Mouse (Mus musculus): Measurements from ENCODE around the gene Smim24. TPM values are rescaled to one million over a fixed set of nuclear protein-coding genes. Genes with fewer than 3 reads are reported as not detected.
A peak's percentile ranks its signal among the peaks of the same experiment; 100 is the strongest.

Gene Smim24
- polyA plus RNA-seq, 1 experiment from 2014 or later = 125 TPM

DNA sequence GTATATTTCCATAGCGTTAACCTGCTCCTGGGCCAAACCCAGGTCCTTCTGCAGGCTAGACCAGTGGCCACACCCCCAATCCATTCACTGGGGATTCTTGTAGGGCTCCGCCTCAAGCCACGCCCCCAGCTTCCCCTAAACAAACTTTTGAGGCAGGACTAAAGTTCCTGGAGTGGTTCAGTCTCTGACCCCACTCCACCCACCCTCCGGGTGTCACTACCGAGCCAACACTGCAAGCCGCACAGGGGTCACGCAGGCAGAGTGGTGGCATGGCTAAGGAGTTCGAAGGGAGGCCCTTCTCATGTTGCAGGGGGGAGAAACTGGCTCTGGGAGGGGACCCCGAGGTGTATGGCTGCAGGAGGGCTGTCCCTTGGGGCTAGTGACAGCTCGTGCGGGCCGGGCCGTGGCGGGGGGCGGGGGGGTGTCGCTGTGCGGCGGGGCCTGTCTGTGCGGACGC is 36.8 kb downstream of the Smim24 start:
- Histone ChIP-seq H3K27me3 (replicated peaks; ENCODE audit: control insufficient read depth, insufficient read depth, low read length) (peaks cover 3% of the 10 kb centered on the region; the same call in 1 of the 2 replicates), H3K9me3 (ENCODE audit: control insufficient read depth, low read length) (no peaks in the 10 kb centered on the region), H3K36me3 (ENCODE audit: control insufficient read depth, insufficient read depth, low read length) (no peaks in the 10 kb centered on the region), H3K4me1 (replicated peaks; ENCODE audit: control insufficient read depth, insufficient read depth, low read length) (peaks cover 16% of the 10 kb centered on the region), H3K4me3 (ENCODE audit: low read depth, low read length) (peak overlapping the region; percentile 69), H3K27ac (ENCODE audit: low read depth) (peak overlapping the region; percentile 82), H3K9ac (ENCODE audit: low read length) (peak overlapping the region; percentile 79), H3K4me2 (ENCODE audit: low read length) (peak overlapping the region; percentile 88)
- WGBS = under 1% methylated on average over 20 of the region's 20 CpGs
- DNase-seq (ENCODE audit: low spot score) (peak; percentile 89), ATAC-seq (replicated peaks; ENCODE audit: low FRiP score, low TSS enrichment, low read depth) (peak; percentile 28)

DNA sequence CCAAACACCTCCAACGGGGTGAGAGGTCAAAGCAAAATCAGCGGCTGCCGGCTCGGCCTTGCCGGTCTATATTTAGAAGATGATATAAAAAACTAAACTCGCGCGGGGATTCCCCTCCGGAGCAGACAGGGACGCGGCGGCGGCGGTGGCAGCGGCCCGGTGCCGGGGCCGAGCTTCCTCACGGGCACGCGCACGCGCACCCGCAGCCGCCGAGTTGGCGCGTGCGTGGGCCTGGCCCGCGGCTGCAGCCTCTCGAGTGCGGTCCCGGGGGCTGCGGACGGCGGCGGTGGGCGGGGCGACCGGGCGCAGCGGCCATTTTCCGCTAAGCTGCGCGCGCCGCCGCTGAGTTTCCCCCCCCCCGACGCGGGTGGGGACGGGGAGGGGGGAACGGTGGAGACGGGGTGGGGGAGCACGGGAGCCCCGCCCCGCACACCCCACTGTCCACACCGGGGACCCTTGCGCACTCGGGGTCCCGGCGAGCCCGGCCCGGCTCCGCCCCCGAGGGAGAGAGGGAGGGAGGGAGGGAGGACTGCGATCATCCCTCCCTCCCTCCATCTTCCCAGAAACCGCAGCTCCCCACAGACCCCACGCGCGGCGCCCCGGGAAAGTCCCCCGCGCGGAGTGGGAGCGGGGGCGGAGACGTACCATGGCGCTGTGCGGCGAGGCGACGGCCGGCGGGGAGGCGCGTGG is 37.4 kb downstream of the Smim24 start:
- peaks cover 9% of the 10 kb centered on the region for H3K4me1 ChIP-seq (replicated peaks; ENCODE audit: control insufficient read depth, insufficient read depth, low read length)
- H3K4me3 ChIP-seq (ENCODE audit: low read depth, low read length) = peak overlapping the region; percentile 69
- H3K9ac ChIP-seq (ENCODE audit: low read length) = peak overlapping the region; percentile 79
- no peaks in the 10 kb centered on the region for H3K9me3 ChIP-seq (ENCODE audit: control insufficient read depth, low read length)
- peaks cover 3% of the 10 kb centered on the region; the same call in 1 of the 2 replicates for H3K27me3 ChIP-seq (replicated peaks; ENCODE audit: control insufficient read depth, insufficient read depth, low read length)
- under 1% methylated on average over 60 of the region's 89 CpGs for WGBS
- H3K36me3 ChIP-seq (ENCODE audit: control insufficient read depth, insufficient read depth, low read length) = no peaks in the 10 kb centered on the region
- DNase-seq (ENCODE audit: low spot score) (peak; percentile 90), ATAC-seq (replicated peaks; ENCODE audit: low FRiP score, low TSS enrichment, low read depth) (peak; percentile 18; the same call in 1 of the 2 replicates)
- H3K27ac ChIP-seq (ENCODE audit: low read depth) = peak overlapping the region; percentile 82
- peak overlapping the region; percentile 88 for H3K4me2 ChIP-seq (ENCODE audit: low read length)

DNA sequence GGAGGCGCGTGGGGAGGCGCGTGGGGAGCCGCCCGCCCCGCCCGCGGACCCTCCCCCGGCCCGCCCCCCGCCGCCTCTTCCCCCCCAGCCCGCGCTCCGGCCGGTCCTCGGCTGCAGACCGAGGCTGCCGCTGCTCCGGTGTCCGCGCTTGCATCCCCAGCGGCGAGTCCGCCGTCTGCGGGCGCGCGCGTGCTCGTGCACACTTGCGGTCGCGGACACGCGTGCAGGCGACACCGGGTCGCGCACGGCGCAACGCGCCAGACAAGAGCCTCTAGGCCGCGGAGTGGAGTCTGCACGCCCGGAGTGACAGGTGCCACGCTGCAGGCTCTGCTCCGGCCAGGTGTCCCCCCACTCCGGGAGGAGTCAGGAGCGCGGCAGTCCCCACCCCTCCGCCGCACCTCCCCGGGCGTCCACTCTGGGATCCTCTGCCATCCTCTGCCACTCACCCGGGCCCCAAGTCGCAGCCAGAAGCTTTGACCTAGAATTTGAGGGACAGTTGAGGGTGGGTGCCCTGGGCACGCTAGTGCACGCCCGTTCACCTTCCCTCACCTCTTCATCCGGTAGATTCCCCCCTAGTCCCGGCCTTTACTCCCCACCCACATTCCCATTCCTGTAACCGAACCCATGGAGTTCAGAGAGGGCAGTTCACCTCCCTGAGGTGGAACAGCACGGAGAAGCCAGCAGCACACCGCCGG is 38.1 kb downstream of the Smim24 start:
- Histone ChIP-seq H3K4me3 (ENCODE audit: low read depth, low read length) (peak overlapping the region; percentile 69), H3K36me3 (ENCODE audit: control insufficient read depth, insufficient read depth, low read length) (no peaks in the 10 kb centered on the region), H3K4me2 (ENCODE audit: low read length) (peak overlapping the region; percentile 88), H3K9me3 (ENCODE audit: control insufficient read depth, low read length) (no peaks in the 10 kb centered on the region), H3K27ac (ENCODE audit: low read depth) (peak overlapping the region; percentile 82), H3K27me3 (replicated peaks; ENCODE audit: control insufficient read depth, insufficient read depth, low read length) (0 out of 2 replicates have a peak, but pooled peaks cover 3% of the 10 kb centered on the region), H3K9ac (ENCODE audit: low read length) (peak overlapping the region; percentile 79), H3K4me1 (replicated peaks; ENCODE audit: control insufficient read depth, insufficient read depth, low read length) (peaks cover 3% of the 10 kb centered on the region; the same call in 1 of the 2 replicates)
- WGBS = 2% methylated on average over 52 of the region's 70 CpGs
- ATAC-seq (replicated peaks; ENCODE audit: low FRiP score, low TSS enrichment, low read depth) (no peak; the same call in 1 of the 2 replicates), DNase-seq (ENCODE audit: low spot score) (peak; percentile 72)

DNA sequence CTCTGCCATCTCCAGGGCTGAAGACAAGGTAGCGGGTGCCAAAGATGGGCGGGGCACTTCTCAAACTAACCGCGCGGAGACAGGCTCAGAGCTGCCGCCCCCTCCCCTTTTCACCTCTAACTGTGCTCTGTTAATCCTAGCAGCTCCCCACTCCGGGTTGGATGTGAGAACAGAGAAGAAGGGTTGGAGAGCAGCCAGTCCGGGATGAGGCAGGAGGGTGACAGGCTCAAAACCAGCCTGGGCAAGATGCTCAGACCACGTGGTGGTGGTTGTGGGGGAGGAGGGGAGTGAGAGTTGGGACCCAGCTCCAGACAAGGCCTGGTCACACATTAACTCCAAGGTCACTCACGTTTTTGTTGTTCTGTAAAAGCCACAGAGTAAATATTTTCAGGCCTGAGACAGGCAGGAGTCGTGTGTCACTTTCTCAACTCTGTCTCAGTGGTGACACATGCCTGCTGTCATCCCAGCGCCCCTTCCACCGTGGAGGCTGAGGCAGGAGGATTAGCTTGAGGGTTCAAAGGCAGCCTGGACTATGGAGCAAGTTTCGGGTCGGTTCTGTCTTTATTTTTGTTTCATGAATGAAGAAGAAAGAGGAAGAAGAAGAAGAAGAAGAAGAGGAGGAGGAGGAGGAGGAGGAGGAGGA is 38.8 kb downstream of the Smim24 start:
- Histone ChIP-seq H3K4me2 (ENCODE audit: low read length) (peak overlapping the region; percentile 88), H3K9me3 (ENCODE audit: control insufficient read depth, low read length) (no peaks in the 10 kb centered on the region), H3K36me3 (ENCODE audit: control insufficient read depth, insufficient read depth, low read length) (no peaks in the 10 kb centered on the region), H3K4me3 (ENCODE audit: low read depth, low read length) (peak overlapping the region; percentile 69; the same call in 1 of the 2 replicates), H3K9ac (ENCODE audit: low read length) (no peak overlapping the region), H3K4me1 (replicated peaks; ENCODE audit: control insufficient read depth, insufficient read depth, low read length) (peaks cover 3% of the 10 kb centered on the region; the same call in 1 of the 2 replicates), H3K27me3 (replicated peaks; ENCODE audit: control insufficient read depth, insufficient read depth, low read length) (0 out of 2 replicates have a peak, but pooled peaks cover 3% of the 10 kb centered on the region), H3K27ac (ENCODE audit: low read depth) (peak overlapping the region; percentile 82; the same call in 1 of the 2 replicates)
- DNase-seq (ENCODE audit: low spot score) = peak; percentile 69
- 18% methylated on average over 15 of the region's 15 CpGs for WGBS
- ATAC-seq (replicated peaks; ENCODE audit: low FRiP score, low TSS enrichment, low read depth) = no peak

DNA sequence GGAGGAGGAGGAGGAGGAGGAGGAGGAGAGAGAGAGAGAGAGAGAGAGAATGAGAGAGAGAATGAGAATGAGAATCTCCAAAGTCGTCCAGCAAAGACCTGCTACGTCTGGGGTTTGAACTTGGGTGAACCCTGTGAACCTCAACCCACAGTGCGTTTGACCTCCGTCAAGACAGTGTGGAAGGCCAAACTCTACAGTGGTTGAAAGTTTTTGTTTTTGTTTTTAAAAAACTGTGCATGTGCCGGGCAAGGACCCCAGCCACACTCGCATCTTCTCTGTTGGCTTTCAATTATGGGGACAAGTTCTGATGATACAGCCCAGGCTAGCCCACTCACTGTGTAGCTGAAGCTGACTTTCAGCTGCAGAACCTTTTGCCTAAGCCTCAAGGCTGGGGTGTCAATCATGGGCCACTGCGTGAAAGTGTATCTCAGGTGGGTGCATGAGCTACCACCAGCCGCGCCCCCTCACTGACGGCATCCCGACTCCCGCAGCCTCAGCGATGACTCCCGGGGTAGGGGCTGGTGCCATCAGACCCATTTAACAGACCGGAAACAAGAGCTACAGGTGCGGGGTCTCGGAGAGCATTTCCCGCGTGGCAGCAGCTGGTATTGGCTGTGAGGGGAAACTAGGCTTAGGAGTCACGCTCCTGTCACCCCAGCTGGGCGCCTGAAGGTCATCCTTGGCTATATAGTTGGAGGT is 39.5 kb downstream of the Smim24 start:
- no peaks in the 10 kb centered on the region for H3K36me3 ChIP-seq (ENCODE audit: control insufficient read depth, insufficient read depth, low read length)
- peak; percentile 53 for DNase-seq (ENCODE audit: low spot score)
- H3K27me3 ChIP-seq (replicated peaks; ENCODE audit: control insufficient read depth, insufficient read depth, low read length) = 0 out of 2 replicates have a peak, but pooled peaks cover 3% of the 10 kb centered on the region
- H3K27ac ChIP-seq (ENCODE audit: low read depth) = no peak overlapping the region
- H3K4me1 ChIP-seq (replicated peaks; ENCODE audit: control insufficient read depth, insufficient read depth, low read length) = peaks cover 3% of the 10 kb centered on the region; the same call in 1 of the 2 replicates
- peak overlapping the region; percentile 13; the same call in 1 of the 2 replicates for H3K4me3 ChIP-seq (ENCODE audit: low read depth, low read length)
- 61% methylated on average over 21 of the region's 21 CpGs for WGBS
- H3K9ac ChIP-seq (ENCODE audit: low read length) = no peak overlapping the region
- H3K4me2 ChIP-seq (ENCODE audit: low read length) = peak overlapping the region; percentile 52
- peak; percentile 1; the same call in 1 of the 2 replicates for ATAC-seq (replicated peaks; ENCODE audit: low FRiP score, low TSS enrichment, low read depth)
- H3K9me3 ChIP-seq (ENCODE audit: control insufficient read depth, low read length) = no peaks in the 10 kb centered on the region

DNA sequence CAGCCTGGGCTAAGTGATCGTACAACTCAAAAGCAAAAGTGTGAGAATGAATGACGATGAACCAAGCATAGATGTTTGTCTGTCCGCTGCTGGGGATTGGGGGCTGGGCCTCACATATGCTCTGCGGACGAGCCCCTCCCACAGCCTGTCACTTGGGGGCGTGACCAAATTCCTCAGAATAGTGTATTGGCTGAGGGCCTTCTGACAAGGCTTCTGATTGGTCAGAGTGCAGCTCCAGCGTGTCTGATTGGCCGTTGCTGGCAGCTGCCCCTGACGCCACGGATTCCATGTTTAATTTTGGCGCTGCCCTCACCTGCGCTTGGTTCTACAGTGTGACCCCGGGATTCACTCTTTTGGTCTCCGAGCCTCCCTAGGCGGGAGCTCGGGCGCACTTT is 40.0 kb downstream of the Smim24 start:
- WGBS = 4% methylated on average over 17 of the region's 17 CpGs
- DNase-seq (ENCODE audit: low spot score) = peak; percentile 88
- ATAC-seq (replicated peaks; ENCODE audit: low FRiP score, low TSS enrichment, low read depth) = peak; percentile 83
- Histone ChIP-seq H3K9me3 (ENCODE audit: control insufficient read depth, low read length) (no peaks in the 10 kb centered on the region), H3K4me3 (ENCODE audit: low read depth, low read length) (peak overlapping the region; percentile 20; the same call in 1 of the 2 replicates), H3K27ac (ENCODE audit: low read depth) (no peak overlapping the region), H3K4me1 (replicated peaks; ENCODE audit: control insufficient read depth, insufficient read depth, low read length) (peaks cover 3% of the 10 kb centered on the region; the same call in 1 of the 2 replicates), H3K9ac (ENCODE audit: low read length) (no peak overlapping the region), H3K4me2 (ENCODE audit: low read length) (peak overlapping the region; percentile 52), H3K27me3 (replicated peaks; ENCODE audit: control insufficient read depth, insufficient read depth, low read length) (0 out of 2 replicates have a peak, but pooled peaks cover 5% of the 10 kb centered on the region), H3K36me3 (ENCODE audit: control insufficient read depth, insufficient read depth, low read length) (no peaks in the 10 kb centered on the region)

DNA sequence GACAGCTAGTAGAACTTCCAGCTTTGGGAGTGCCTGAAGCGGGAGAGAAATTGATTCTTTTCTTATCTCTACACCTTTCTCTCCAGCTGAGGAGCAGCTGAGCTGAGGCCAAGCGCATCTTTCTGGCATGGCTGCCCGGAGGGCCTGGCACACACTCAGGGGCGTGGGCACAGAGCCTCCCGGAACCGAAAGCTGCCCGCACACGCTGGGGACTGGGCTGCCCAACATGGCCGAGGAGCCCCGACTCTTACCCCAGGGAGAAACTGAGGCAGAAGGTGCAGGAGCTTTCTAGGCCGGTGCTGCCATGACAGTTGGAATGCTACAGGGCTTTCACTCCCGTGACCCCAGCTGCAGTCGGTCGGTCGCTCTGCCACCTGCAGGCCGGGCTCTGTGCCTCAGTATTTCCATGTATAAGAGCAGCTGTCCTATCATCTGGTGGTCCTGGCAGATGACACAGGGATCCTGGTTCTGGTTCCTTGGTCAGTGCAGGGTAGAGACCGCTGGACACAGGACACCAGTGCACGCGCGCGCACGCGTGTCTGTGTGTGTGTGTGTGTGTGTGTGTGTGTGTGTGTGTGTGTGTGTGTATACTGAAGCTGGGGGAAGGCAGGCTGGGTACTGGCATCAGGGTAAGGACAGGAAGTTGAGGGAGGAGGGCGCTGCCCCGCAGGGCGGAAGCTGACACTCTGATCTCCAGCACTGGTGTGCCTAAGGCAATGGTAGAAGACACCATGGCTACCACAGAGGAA is 40.9 kb downstream of the Smim24 start:
- no peak for ATAC-seq (replicated peaks; ENCODE audit: low FRiP score, low TSS enrichment, low read depth)
- H3K4me2 ChIP-seq (ENCODE audit: low read length) = peak overlapping the region; percentile 52; the same call in 1 of the 2 replicates
- WGBS = 72% methylated on average over 26 of the region's 26 CpGs
- no peaks in the 10 kb centered on the region for H3K9me3 ChIP-seq (ENCODE audit: control insufficient read depth, low read length)
- 0 out of 2 replicates have a peak, but pooled peaks cover 3% of the 10 kb centered on the region for H3K27me3 ChIP-seq (replicated peaks; ENCODE audit: control insufficient read depth, insufficient read depth, low read length)
- no peaks in the 10 kb centered on the region for H3K36me3 ChIP-seq (ENCODE audit: control insufficient read depth, insufficient read depth, low read length)
- DNase-seq (ENCODE audit: low spot score) = peak; percentile 51
- no peak overlapping the region for H3K4me3 ChIP-seq (ENCODE audit: low read depth, low read length)
- H3K9ac ChIP-seq (ENCODE audit: low read length) = no peak overlapping the region
- H3K27ac ChIP-seq (ENCODE audit: low read depth) = no peak overlapping the region
- peaks cover 3% of the 10 kb centered on the region; the same call in 1 of the 2 replicates for H3K4me1 ChIP-seq (replicated peaks; ENCODE audit: control insufficient read depth, insufficient read depth, low read length)

Measured in intestine, embryonic 14.5 days (tissue).